Mouse (Mus musculus) hindbrain, embryonic 16.5 days (tissue): ENCODE data around the gene Gm49337. TPM values are rescaled to one million over a fixed set of nuclear protein-coding genes. Genes with fewer than 3 reads are reported as not detected.

Experiments used
- ATAC-seq: fragments of 200-750 bp; cut with Nextera tagmentation; 2 replicates; pipeline ENCODE4 v1.8.0; 2017; ENCODE audit warnings: moderate TSS enrichment, moderate library complexity
- H3K27ac ChIP-seq: fragments of 300-500 bp; sonication (generic); 2 replicates; pipeline ENCODE4 v1.5.1; 2014; ENCODE audit warnings: low read depth, mild to moderate bottlenecking, control low read depth, low read length, moderate library complexity
- H3K27me3 ChIP-seq: fragments of 300-500 bp; sonication (generic); replicated peaks from 2 replicates; pipeline ENCODE4 v1.6.1; 2014; ENCODE audit warnings: low read length; ENCODE audit not compliant: control insufficient read depth, insufficient read depth
- H3K36me3 ChIP-seq: fragments of 300-500 bp; sonication (generic); 2 replicates; pipeline ENCODE4 v1.6.1; 2014; ENCODE audit warnings: mild to moderate bottlenecking, low read length, moderate library complexity, mixed read lengths; ENCODE audit not compliant: control insufficient read depth, insufficient read depth
- H3K4me1 ChIP-seq: fragments of 300-500 bp; sonication (generic); 2 replicates; pipeline ENCODE4 v1.6.1; 2014; ENCODE audit warnings: low read depth, low read length; ENCODE audit not compliant: control insufficient read depth, insufficient read depth
- H3K4me2 ChIP-seq: fragments of 300-500 bp; sonication (generic); 2 replicates; pipeline ENCODE4 v1.6.1; 2014; ENCODE audit warnings: mild to moderate bottlenecking, low read length, control low read depth, moderate library complexity
- H3K4me3 ChIP-seq: fragments of 300-500 bp; sonication (generic); 2 replicates; pipeline ENCODE4 v1.5.1; 2014; ENCODE audit warnings: mild to moderate bottlenecking, low read length, control low read depth, moderate library complexity
- H3K9ac ChIP-seq: fragments of 300-500 bp; sonication (generic); 2 replicates; pipeline ENCODE4 v1.6.1; 2014; ENCODE audit warnings: low read depth, mild to moderate bottlenecking, control low read depth, low read length, moderate library complexity
- H3K9me3 ChIP-seq: fragments of 300-500 bp; sonication (generic); 2 replicates; pipeline ENCODE4 v1.6.1; 2014; ENCODE audit warnings: mild to moderate bottlenecking, low read length, moderate library complexity; ENCODE audit not compliant: control insufficient read depth
- WGBS: fragments of 180-500 bp; shearing (Covaris S2); extraction: QIAGEN DNeasy Blood & Tissue Kit; methylation state at CpG from one replicate; pipeline ENCODE4 v1.1.7; 2014; 5-methylcytosine and 5-hydroxymethylcytosine counted together
- polyA plus RNA-seq: library from polyadenylated mRNA; unstranded; fragments of >200 nt; fragmentation: Nextera tagmentation; extraction: Ambion mirVana; gene quantifications from 2 replicates; pipeline ENCODE4 v1.2.1, GENCODE M21; 2015

Gene Gm49337
- polyA plus RNA-seq, 1 experiment from 2014 or later: not detected

DNA sequence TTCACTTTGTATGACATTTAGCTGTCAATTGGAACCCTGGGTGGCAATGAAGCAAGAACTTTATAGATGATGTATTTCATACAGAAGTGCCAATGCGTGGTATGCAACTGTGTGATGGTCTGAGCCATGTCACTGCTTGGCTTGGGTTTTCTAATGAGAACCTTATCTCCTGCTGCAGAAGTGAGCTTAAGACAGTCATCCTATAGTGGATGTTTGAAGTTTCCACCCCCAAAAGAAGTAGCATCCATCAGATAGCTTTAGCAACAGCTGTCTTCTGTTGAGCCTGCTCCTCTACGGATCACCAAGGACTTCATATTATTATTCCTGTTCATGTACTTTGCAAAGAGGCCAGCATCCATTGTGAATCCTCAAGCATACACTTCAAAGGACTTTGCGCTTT is 76.8 kb downstream of the Gm49337 start:
- no peak overlapping the region for H3K9ac ChIP-seq
- H3K27ac ChIP-seq: no peak overlapping the region
- WGBS: 92% methylated on average over 3 of the region's 3 CpGs
- H3K36me3 ChIP-seq: no peaks in the 10 kb centered on the region
- H3K4me3 ChIP-seq: no peak overlapping the region
- ATAC-seq: no peak
- H3K9me3 ChIP-seq: no peaks in the 10 kb centered on the region
- no peaks in the 10 kb centered on the region for H3K27me3 ChIP-seq
- H3K4me2 ChIP-seq: no peak overlapping the region
- no peaks in the 10 kb centered on the region for H3K4me1 ChIP-seq

GRCm38 (mm10) chr4:116268220-116268619 is 95.0 kb downstream of the Gm49337 start:
- Histone ChIP-seq H3K9me3 (no peaks in the 10 kb centered on the region), H3K27ac (no peak overlapping the region), H3K27me3 (no peaks in the 10 kb centered on the region), H3K36me3 (peaks cover 16% of the 10 kb centered on the region; the same call in 1 of the 2 replicates), H3K4me3 (no peak overlapping the region), H3K4me2 (no peak overlapping the region), H3K9ac (no peak overlapping the region), H3K4me1 (no peaks in the 10 kb centered on the region)
- ATAC-seq: no peak
- WGBS: 96% methylated on average over 6 of the region's 6 CpGs

DNA sequence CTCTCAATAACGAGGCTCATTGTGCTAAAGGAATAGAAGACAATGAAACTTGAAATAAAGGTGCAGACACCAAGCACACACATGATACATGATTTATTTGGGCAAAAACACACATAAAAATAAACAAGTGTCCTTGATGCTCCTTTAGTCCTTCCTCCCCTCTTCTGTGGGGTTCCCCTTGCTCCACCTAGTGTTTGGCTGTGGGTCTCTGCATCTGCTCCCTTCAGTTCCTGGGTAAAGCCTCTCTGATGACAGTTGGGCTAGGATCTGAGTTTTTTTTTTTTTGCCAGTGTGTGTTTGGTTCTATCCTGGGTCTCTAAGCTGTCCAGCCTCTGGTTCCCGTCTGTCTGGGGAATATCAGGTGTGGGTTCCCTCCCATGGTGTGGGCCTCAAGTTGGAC is 109.0 kb downstream of the Gm49337 start:
- H3K9me3 ChIP-seq: no peaks in the 10 kb centered on the region
- no peak for ATAC-seq
- no peak overlapping the region for H3K4me3 ChIP-seq
- peaks cover 13% of the 10 kb centered on the region for H3K36me3 ChIP-seq
- H3K4me2 ChIP-seq: no peak overlapping the region
- H3K4me1 ChIP-seq: no peaks in the 10 kb centered on the region
- no peak overlapping the region for H3K27ac ChIP-seq
- H3K9ac ChIP-seq: no peak overlapping the region
- H3K27me3 ChIP-seq: no peaks in the 10 kb centered on the region
- 79% methylated on average over 2 of the region's 2 CpGs for WGBS

- H3K36me3 ChIP-seq: peaks cover 38% of the 10 kb centered on the region
- WGBS: 81% methylated on average over 6 of the region's 6 CpGs
- H3K4me2 ChIP-seq: no peak overlapping the region
- no peaks in the 10 kb centered on the region for H3K27me3 ChIP-seq
- no peaks in the 10 kb centered on the region for H3K4me1 ChIP-seq
- no peaks in the 10 kb centered on the region for H3K9me3 ChIP-seq
- no peak overlapping the region for H3K27ac ChIP-seq
- no peak for ATAC-seq
- no peak overlapping the region for H3K4me3 ChIP-seq
- H3K9ac ChIP-seq: no peak overlapping the region
Measured at GRCm38 (mm10) chr4:116291561-116291960, 118.4 kb downstream of the Gm49337 start.

GRCm38 (mm10) chr4:116293296-116293695 is 120.1 kb downstream of the Gm49337 start:
- no peak overlapping the region for H3K9ac ChIP-seq
- H3K4me2 ChIP-seq: no peak overlapping the region
- H3K27me3 ChIP-seq: no peaks in the 10 kb centered on the region
- ATAC-seq: no peak
- no peak overlapping the region for H3K27ac ChIP-seq
- WGBS: 89% methylated on average over 12 of the region's 12 CpGs
- H3K9me3 ChIP-seq: no peaks in the 10 kb centered on the region
- H3K4me3 ChIP-seq: no peak overlapping the region
- H3K4me1 ChIP-seq: no peaks in the 10 kb centered on the region
- H3K36me3 ChIP-seq: peaks cover 27% of the 10 kb centered on the region

DNA sequence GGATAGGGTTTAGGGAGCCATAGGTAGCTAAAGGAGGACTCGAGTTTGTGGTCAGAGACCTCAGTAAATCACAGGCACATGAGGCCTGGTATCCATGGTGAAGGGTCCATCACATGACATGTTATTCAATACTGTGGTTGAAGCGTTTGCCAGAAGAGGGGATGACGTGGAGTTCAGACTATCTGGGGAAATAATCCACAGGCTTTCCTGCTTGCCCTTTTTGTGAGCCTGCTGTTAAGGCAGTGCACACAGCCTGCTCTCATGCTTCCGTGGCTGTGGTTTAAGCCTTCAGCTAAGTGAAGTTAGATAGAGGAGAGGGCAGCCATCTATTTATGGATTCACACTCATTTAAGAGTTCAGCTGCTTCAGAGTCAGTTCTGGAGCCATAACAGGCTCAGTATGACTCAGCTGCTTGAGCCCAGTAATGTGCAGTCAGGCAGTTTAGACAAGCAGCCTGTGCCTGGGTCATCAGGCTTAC is 127.7 kb downstream of the Gm49337 start:
- Histone ChIP-seq H3K4me1 (no peaks in the 10 kb centered on the region), H3K27ac (no peak overlapping the region), H3K9me3 (no peaks in the 10 kb centered on the region), H3K27me3 (no peaks in the 10 kb centered on the region), H3K36me3 (peaks cover 5% of the 10 kb centered on the region; the same call in 1 of the 2 replicates), H3K9ac (no peak overlapping the region), H3K4me2 (no peak overlapping the region), H3K4me3 (no peak overlapping the region)
- WGBS: 80% methylated on average over 4 of the region's 4 CpGs
- ATAC-seq: no peak

GRCm38 (mm10) chr4:116304551-116304950 is 131.4 kb downstream of the Gm49337 start:
- Histone ChIP-seq H3K4me1 (no peaks in the 10 kb centered on the region), H3K9ac (no peak overlapping the region), H3K9me3 (no peaks in the 10 kb centered on the region), H3K27ac (no peak overlapping the region), H3K4me3 (no peak overlapping the region), H3K36me3 (peaks cover 33% of the 10 kb centered on the region), H3K4me2 (no peak overlapping the region), H3K27me3 (no peaks in the 10 kb centered on the region)
- WGBS: 13% methylated on average over 1 of the region's 1 CpGs
- no peak for ATAC-seq

GRCm38 (mm10) chr4:116317575-116317974 is 144.4 kb downstream of the Gm49337 start:
- Histone ChIP-seq H3K27me3 (no peaks in the 10 kb centered on the region), H3K9ac (no peak overlapping the region), H3K4me1 (no peaks in the 10 kb centered on the region), H3K9me3 (no peaks in the 10 kb centered on the region), H3K36me3 (peaks cover 48% of the 10 kb centered on the region), H3K4me3 (no peak overlapping the region), H3K4me2 (no peak overlapping the region), H3K27ac (no peak overlapping the region)
- ATAC-seq: no peak
- 96% methylated on average over 4 of the region's 4 CpGs for WGBS

GRCm38 (mm10) chr4:116322127-116322526 is 148.9 kb downstream of the Gm49337 start:
- Histone ChIP-seq H3K4me3 (no peak overlapping the region), H3K9me3 (no peaks in the 10 kb centered on the region), H3K27me3 (no peaks in the 10 kb centered on the region), H3K36me3 (peaks cover 34% of the 10 kb centered on the region), H3K27ac (no peak overlapping the region), H3K4me1 (no peaks in the 10 kb centered on the region), H3K4me2 (no peak overlapping the region), H3K9ac (no peak overlapping the region)
- ATAC-seq: no peak
- 95% methylated on average over 6 of the region's 6 CpGs for WGBS

DNA sequence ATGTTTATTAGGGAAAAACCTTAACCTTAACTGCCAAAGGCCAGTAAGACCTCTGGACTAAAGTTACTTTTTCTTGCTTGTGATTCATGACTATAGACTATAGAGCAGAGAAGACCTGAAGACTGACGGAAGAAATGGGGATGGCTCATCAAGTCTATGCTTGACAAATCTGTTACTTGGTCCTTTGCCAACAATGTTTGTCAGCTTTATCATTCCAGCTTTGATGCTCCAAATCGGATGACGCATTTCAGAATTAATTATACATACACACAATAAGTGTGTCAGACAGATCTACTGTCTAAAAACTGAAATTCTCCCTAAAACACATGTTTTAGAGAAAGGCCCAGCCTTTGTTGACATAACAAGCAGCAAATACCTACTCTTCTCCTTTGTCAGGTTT is 156.1 kb downstream of the Gm49337 start:
- Histone ChIP-seq H3K27ac (no peak overlapping the region), H3K4me2 (no peak overlapping the region), H3K27me3 (no peaks in the 10 kb centered on the region), H3K36me3 (peaks cover 27% of the 10 kb centered on the region), H3K4me1 (no peaks in the 10 kb centered on the region), H3K9me3 (no peaks in the 10 kb centered on the region), H3K4me3 (no peak overlapping the region), H3K9ac (no peak overlapping the region)
- WGBS: 90% methylated on average over 3 of the region's 3 CpGs
- no peak for ATAC-seq
